Mouse (Mus musculus) kidney, adult 2 months (tissue): ENCODE measurements at regions not wholly inside any gene's neighbourhood (a gene's known extent, or its start where the extent isn't known, plus 50 kb on each side); places are given as distances from the start of the nearest gene placed in this dataset.

Source experiments
- CTCF ChIP-seq: fragments of 200-500 bp; conservative IDR thresholded peaks from 2 replicates; pipeline ENCODE4 v1.5.1; 2011; ENCODE audit warnings: low read depth, mild to moderate bottlenecking, control low read depth, low read length, moderate library complexity, mixed read lengths; ENCODE audit not compliant: insufficient read depth, insufficient read length
- POLR2A ChIP-seq: fragments of 200-500 bp; IDR thresholded peaks from one replicate; pipeline ENCODE4 v1.6.1; 2011; ENCODE audit warnings: low read depth, low read length, control low read depth

- TF ChIP-seq CTCF: no peak
- no peak for TF ChIP-seq POLR2A
Measured at GRCm38 (mm10) chr14:58817961-58818504, 324.7 kb downstream of the 1700129C05Rik start.
